Mouse (Mus musculus): Measurements from ENCODE around the gene S100pbp. TPM values are rescaled to one million over a fixed set of nuclear protein-coding genes. Genes with fewer than 3 reads are reported as not detected.

S100pbp gene
- 18.2 and 20.3 TPM in 2 replicates for polyA plus RNA-seq (2014; fragmentation: Nextera tagmentation; extraction: Ambion mirVana)

DNA sequence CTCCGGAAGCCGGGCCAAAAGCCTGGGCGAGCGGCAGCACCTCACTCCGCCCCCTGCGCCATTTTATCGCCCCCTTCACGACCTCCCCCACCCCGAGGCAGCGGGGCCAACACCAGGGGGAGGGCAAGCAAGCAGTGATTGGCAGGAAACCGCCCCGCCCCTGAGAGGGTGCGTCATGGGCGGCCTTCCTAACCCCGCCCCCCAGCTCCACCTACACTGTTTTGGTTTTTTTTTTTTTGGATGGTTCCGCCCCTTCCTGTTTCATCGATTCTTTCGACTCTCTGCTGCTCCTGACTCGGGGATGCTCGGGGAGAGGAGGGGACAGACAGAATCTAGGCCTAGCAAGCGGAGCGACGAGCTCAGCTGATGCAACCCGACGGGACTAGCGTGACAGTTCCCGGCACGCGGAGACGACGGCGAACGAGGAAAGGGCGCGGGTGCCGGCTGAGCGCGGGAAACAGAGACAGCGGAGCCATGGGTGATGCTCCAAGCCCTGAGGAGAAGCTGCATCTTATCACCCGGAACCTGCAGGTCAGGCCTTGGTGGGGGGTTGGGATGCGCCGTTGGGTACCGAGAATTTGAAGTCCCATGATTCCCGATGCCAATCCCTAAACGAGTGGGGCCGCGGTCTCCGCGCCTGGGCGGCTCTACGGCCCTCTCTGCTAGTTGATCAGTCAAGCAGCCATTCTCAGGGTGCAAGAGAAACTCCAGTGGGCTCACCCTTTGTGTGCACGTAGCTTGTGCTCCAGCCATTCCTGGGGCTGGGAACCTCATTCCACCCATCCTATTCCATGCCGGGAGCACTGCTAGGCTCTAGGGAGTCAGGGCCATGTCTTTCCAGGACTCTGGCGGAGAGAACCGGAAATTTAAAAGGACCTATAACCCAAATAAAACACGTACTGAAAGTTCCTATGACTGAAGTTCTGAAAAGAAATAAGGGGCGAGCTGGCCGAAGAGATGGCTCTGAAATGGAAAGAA lies at the start of gene S100pbp, which contains the start of gene Yars:
TSS of gene S100pbp (minus strand) at position 186 of the 978 bp plus-strand sequence.
TSS of gene Yars (plus strand) at position 219 of the 978 bp plus-strand sequence.
- no peaks in the 10 kb centered on the region for H3K27me3 ChIP-seq (ENCODE audit: control insufficient read depth, insufficient read depth, low read length)
- peak within 1 kb of the TSS; percentile 84 for H3K4me2 ChIP-seq (replicated peaks; ENCODE audit: low read depth, low read length)
- no peaks in the 10 kb centered on the region for H3K36me3 ChIP-seq (ENCODE audit: control insufficient read depth, insufficient read depth, low read length)
- H3K27ac ChIP-seq (ENCODE audit: low read length), result peak within 1 kb of the TSS; percentile 90
- no peaks in the 10 kb centered on the region for H3K9me3 ChIP-seq (ENCODE audit: control insufficient read depth, low read depth, low read length)
- peak within 1 kb of the TSS; percentile 94 for H3K4me3 ChIP-seq (ENCODE audit: low read depth, low read length)
- H3K9ac ChIP-seq (replicated peaks; ENCODE audit: low read depth, low read length), result peak within 1 kb of the TSS; percentile 77
- ATAC-seq (ENCODE audit: insufficient number of reproducible peaks, insufficient read depth, low FRiP score, low read depth), result peak; percentile 82
- under 1% methylated on average over 58 of the region's 58 CpGs for WGBS
- peaks cover 12% of the 10 kb centered on the region for H3K4me1 ChIP-seq (ENCODE audit: control insufficient read depth, insufficient read depth, low read length)

DNA sequence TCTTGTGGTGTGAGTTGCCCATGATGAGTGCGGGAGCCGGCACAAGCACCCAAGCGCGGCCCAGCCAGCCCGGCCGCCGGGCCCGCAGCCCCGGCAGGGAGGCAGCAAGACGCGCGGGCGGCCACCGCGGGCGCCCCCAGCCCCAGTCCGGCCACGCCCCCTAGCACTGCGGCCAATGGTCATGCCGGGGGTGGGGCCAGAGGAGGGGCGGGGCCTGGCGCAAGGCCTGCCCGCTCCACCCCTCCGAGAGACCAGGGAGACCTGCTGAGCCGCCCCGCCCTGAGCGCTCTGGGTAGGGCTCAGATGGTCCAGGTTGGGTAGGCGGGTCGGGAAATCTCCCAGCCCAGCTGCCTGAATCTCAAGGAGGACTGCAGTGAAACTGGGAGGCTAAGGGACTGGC lies 49.5 kb upstream of the S100pbp start:
- under 1% methylated on average over 22 of the region's 29 CpGs for WGBS
- H3K9ac ChIP-seq (replicated peaks; ENCODE audit: low read depth, low read length), result peak overlapping the region; percentile 65
- no peaks in the 10 kb centered on the region for H3K27me3 ChIP-seq (ENCODE audit: control insufficient read depth, insufficient read depth, low read length)
- peak overlapping the region; percentile 96 for H3K4me2 ChIP-seq (replicated peaks; ENCODE audit: low read depth, low read length)
- no peaks in the 10 kb centered on the region for H3K9me3 ChIP-seq (ENCODE audit: control insufficient read depth, low read depth, low read length)
- H3K4me1 ChIP-seq (ENCODE audit: control insufficient read depth, insufficient read depth, low read length), result peaks cover 18% of the 10 kb centered on the region
- H3K4me3 ChIP-seq (ENCODE audit: low read depth, low read length), result peak overlapping the region; percentile 80
- peak; percentile 91 for ATAC-seq (ENCODE audit: insufficient number of reproducible peaks, insufficient read depth, low FRiP score, low read depth)
- peak overlapping the region; percentile 48; the same call in 1 of the 2 replicates for H3K27ac ChIP-seq (ENCODE audit: low read length)
- no peaks in the 10 kb centered on the region for H3K36me3 ChIP-seq (ENCODE audit: control insufficient read depth, insufficient read depth, low read length)

DNA sequence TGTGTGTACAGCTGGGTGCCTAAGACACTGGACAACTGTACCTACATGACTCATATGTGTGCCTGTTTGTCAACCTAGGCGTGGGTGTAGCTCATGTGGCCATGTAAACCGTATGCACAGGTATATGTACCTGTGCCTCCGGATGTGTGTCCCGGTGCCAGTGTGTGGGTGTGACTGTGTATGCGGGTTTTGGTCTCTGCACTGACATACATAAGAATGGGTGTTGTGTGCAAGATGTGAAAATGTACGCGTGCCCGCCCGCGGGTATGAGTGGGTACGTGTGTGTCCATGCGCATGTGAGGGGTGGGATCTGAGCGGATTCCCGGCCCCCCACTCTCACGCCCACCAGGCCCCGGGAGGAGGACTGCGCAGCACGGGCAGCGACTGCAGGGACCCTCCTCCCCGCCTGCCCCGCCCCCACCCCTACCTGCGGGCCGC lies 49.1 kb upstream of the S100pbp start:
- Histone ChIP-seq H3K27ac (ENCODE audit: low read length) (peak overlapping the region; percentile 48; the same call in 1 of the 2 replicates), H3K9me3 (ENCODE audit: control insufficient read depth, low read depth, low read length) (no peaks in the 10 kb centered on the region), H3K27me3 (ENCODE audit: control insufficient read depth, insufficient read depth, low read length) (no peaks in the 10 kb centered on the region), H3K4me3 (ENCODE audit: low read depth, low read length) (peak overlapping the region; percentile 80), H3K36me3 (ENCODE audit: control insufficient read depth, insufficient read depth, low read length) (no peaks in the 10 kb centered on the region), H3K4me2 (replicated peaks; ENCODE audit: low read depth, low read length) (peak overlapping the region; percentile 96), H3K4me1 (ENCODE audit: control insufficient read depth, insufficient read depth, low read length) (peaks cover 18% of the 10 kb centered on the region), H3K9ac (replicated peaks; ENCODE audit: low read depth, low read length) (peak overlapping the region; percentile 65)
- peak; percentile 30 for ATAC-seq (ENCODE audit: insufficient number of reproducible peaks, insufficient read depth, low FRiP score, low read depth)
- 2% methylated on average over 21 of the region's 23 CpGs for WGBS

DNA sequence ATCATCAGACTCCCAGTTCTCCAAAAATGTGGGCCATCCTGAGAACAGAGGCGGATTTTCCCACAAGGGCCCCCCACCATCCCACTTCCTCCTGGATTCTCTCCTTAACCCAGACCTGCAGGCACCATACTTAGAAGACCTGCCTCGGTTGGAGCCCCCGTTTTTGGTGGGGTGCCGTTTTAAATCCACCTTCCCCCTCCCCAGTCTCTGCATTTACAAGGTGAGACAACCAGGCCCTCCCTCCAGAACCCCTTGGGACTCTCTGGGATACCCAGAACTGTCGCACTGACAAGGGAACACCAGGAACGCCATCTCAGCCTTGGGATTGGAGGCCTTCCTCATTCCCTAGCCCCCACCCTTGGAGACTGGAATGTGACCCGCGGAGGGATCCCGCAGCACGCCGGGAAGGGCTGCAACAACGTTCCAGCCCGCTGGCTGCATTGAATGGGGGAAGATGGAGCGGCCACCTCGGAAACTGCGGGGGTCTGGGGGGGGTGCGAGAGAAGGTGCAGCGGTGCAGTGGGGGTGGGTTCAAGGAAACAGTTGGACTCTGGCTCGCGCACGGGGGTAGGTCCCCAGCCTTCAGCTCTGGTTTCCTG lies 48.4 kb upstream of the S100pbp start:
- Histone ChIP-seq H3K27me3 (ENCODE audit: control insufficient read depth, insufficient read depth, low read length) (no peaks in the 10 kb centered on the region), H3K9ac (replicated peaks; ENCODE audit: low read depth, low read length) (peak overlapping the region; percentile 65), H3K4me1 (ENCODE audit: control insufficient read depth, insufficient read depth, low read length) (peaks cover 18% of the 10 kb centered on the region), H3K4me3 (ENCODE audit: low read depth, low read length) (peak overlapping the region; percentile 80), H3K9me3 (ENCODE audit: control insufficient read depth, low read depth, low read length) (no peaks in the 10 kb centered on the region), H3K36me3 (ENCODE audit: control insufficient read depth, insufficient read depth, low read length) (no peaks in the 10 kb centered on the region), H3K27ac (ENCODE audit: low read length) (peak overlapping the region; percentile 48; the same call in 1 of the 2 replicates), H3K4me2 (replicated peaks; ENCODE audit: low read depth, low read length) (peak overlapping the region; percentile 96)
- 8% methylated on average over 21 of the region's 21 CpGs for WGBS
- no peak for ATAC-seq (ENCODE audit: insufficient number of reproducible peaks, insufficient read depth, low FRiP score, low read depth)

DNA sequence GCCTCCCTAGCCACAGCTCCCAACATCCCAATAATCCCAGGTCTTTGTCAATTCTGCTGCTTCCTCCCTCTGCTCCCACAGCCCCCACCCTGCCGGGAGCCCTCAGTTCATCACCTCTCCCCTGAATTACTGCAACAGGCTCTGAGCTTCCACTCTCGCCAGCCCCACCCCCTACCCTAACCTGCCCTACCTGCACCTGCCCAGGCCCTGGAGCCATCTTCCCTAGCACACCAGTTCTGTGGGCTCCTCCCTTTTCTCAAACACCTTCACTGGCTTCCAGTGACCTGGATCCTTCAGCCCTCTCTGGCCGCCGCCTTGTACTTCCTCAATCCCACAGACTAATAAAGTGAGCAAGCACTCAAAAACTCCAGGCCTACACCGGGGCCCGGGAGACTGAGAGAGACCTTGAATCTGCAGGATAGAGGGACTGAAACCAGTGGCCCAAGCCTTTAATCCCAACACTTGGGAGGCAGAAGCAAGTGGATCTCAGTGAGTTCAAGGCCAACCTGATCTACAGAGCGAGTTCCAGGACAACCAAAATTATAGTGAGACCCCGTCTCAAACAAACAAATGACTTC lies 46.8 kb upstream of the S100pbp start:
- no peaks in the 10 kb centered on the region for H3K36me3 ChIP-seq (ENCODE audit: control insufficient read depth, insufficient read depth, low read length)
- peaks cover 22% of the 10 kb centered on the region; the same call in 1 of the 2 replicates for H3K4me1 ChIP-seq (ENCODE audit: control insufficient read depth, insufficient read depth, low read length)
- ATAC-seq (ENCODE audit: insufficient number of reproducible peaks, insufficient read depth, low FRiP score, low read depth), result no peak
- 66% methylated on average over 8 of the region's 8 CpGs for WGBS
- H3K4me2 ChIP-seq (replicated peaks; ENCODE audit: low read depth, low read length), result no peak overlapping the region; the same call in 1 of the 2 replicates
- no peak overlapping the region for H3K9ac ChIP-seq (replicated peaks; ENCODE audit: low read depth, low read length)
- H3K27me3 ChIP-seq (ENCODE audit: control insufficient read depth, insufficient read depth, low read length), result no peaks in the 10 kb centered on the region
- H3K27ac ChIP-seq (ENCODE audit: low read length), result peak overlapping the region; percentile 45; the same call in 1 of the 2 replicates
- H3K9me3 ChIP-seq (ENCODE audit: control insufficient read depth, low read depth, low read length), result no peaks in the 10 kb centered on the region
- H3K4me3 ChIP-seq (ENCODE audit: low read depth, low read length), result no peak overlapping the region

DNA sequence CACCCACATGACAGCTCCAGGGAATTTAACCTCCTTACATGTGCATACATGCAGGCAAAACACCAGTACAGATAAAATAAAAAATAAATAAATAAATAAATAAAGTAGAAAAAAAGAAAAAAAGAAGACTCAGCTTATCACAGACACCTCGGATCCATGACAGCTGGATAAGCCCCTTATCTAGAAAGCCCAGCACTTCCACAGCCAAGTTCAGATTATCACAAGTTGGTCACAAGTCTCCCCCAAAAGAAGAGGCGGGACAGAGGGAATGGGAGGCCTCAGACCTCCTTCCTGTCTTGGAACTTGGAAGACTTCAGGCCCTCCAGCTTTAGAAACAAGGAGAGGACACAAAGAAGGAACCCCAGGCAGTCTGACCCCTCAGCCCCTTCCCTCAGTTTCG lies 45.6 kb upstream of the S100pbp start:
- H3K4me2 ChIP-seq (replicated peaks; ENCODE audit: low read depth, low read length), result no peak overlapping the region

DNA sequence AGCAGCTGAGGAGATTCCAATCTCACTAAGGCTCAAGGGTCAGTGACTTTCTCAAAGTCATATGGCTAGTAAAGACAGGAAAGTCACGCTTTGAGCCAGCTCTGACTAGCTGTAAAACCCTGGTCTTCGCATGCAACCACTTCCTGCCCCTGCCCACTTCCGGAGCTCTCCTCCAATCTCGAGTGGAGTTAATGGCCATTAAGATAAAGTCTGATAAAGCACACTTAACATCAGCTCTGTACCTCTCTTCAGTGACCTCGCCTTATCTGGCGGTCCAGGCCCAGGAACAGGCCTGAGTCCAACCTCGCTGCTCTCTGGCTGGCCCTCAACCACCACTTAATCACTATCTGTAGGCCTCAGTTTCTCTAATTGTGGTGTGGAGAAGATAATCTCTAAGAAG lies 45.0 kb upstream of the S100pbp start:
- Histone ChIP-seq H3K27me3 (ENCODE audit: control insufficient read depth, insufficient read depth, low read length) (no peaks in the 10 kb centered on the region), H3K4me2 (replicated peaks; ENCODE audit: low read depth, low read length) (no peak overlapping the region), H3K27ac (ENCODE audit: low read length) (peak overlapping the region; percentile 36; the same call in 1 of the 2 replicates), H3K9me3 (ENCODE audit: control insufficient read depth, low read depth, low read length) (no peaks in the 10 kb centered on the region), H3K36me3 (ENCODE audit: control insufficient read depth, insufficient read depth, low read length) (no peaks in the 10 kb centered on the region), H3K4me3 (ENCODE audit: low read depth, low read length) (no peak overlapping the region), H3K9ac (replicated peaks; ENCODE audit: low read depth, low read length) (no peak overlapping the region), H3K4me1 (ENCODE audit: control insufficient read depth, insufficient read depth, low read length) (peaks cover 23% of the 10 kb centered on the region; the same call in 1 of the 2 replicates)
- ATAC-seq (ENCODE audit: insufficient number of reproducible peaks, insufficient read depth, low FRiP score, low read depth), result no peak
- 51% methylated on average over 7 of the region's 7 CpGs for WGBS

More for the DNA sequence above, 45.6 kb upstream of the S100pbp start:
- WGBS, result 78% methylated on average over 3 of the region's 3 CpGs
- Histone ChIP-seq H3K4me1 (ENCODE audit: control insufficient read depth, insufficient read depth, low read length) (peaks cover 25% of the 10 kb centered on the region; the same call in 1 of the 2 replicates), H3K9ac (replicated peaks; ENCODE audit: low read depth, low read length) (no peak overlapping the region), H3K27ac (ENCODE audit: low read length) (no peak overlapping the region), H3K9me3 (ENCODE audit: control insufficient read depth, low read depth, low read length) (no peaks in the 10 kb centered on the region), H3K27me3 (ENCODE audit: control insufficient read depth, insufficient read depth, low read length) (no peaks in the 10 kb centered on the region), H3K36me3 (ENCODE audit: control insufficient read depth, insufficient read depth, low read length) (no peaks in the 10 kb centered on the region), H3K4me3 (ENCODE audit: low read depth, low read length) (no peak overlapping the region)
- no peak for ATAC-seq (ENCODE audit: insufficient number of reproducible peaks, insufficient read depth, low FRiP score, low read depth)

All from stomach, embryonic 14.5 days (tissue).